Mouse (Mus musculus) midbrain, postnatal 0 days (tissue): ENCODE results near the gene Trim10. TPM values are rescaled to one million over a fixed set of nuclear protein-coding genes. Genes with fewer than 3 reads are reported as not detected.
"Not testable (repeated sequence)": the region's sequence is repeated elsewhere in the genome, so short reads cannot be mapped to it uniquely, and the experiment has no call there.

ENCODE experiments used
- ATAC-seq: fragments of 200-750 bp; cut with Nextera tagmentation; 2 replicates; pipeline ENCODE4 v1.8.0; 2017; ENCODE audit warnings: moderate number of reproducible peaks, mild to moderate bottlenecking, moderate TSS enrichment, moderate library complexity; ENCODE audit not compliant: low FRiP score
- DNase-seq: peaks from one replicate; pipeline ENCODE4 v3.0.0-alpha.2; 2015; ENCODE audit warnings: low spot score
- H3K27ac ChIP-seq: fragments of 300-500 bp; sonication (generic); 2 replicates; pipeline ENCODE4 v1.5.1; 2014; ENCODE audit warnings: low read depth, mild to moderate bottlenecking, low read length, mixed read lengths
- H3K27me3 ChIP-seq: fragments of 300-500 bp; sonication (generic); 2 replicates; pipeline ENCODE4 v1.6.1; 2014; ENCODE audit warnings: low read length, control low read depth, mixed read lengths; ENCODE audit not compliant: insufficient read depth
- H3K36me3 ChIP-seq: fragments of 300-500 bp; sonication (generic); 2 replicates; pipeline ENCODE4 v1.6.1; 2014; ENCODE audit warnings: low read length, control low read depth, mixed read lengths; ENCODE audit not compliant: insufficient read depth
- H3K4me1 ChIP-seq: fragments of 300-500 bp; sonication (generic); 2 replicates; pipeline ENCODE4 v1.6.1; 2014; ENCODE audit warnings: mild to moderate bottlenecking, control low read depth, antibody characterized with exemption, low read length, mixed read lengths; ENCODE audit not compliant: insufficient read depth
- H3K4me2 ChIP-seq: fragments of 300-500 bp; sonication (generic); 2 replicates; pipeline ENCODE4 v1.6.1; 2014; ENCODE audit warnings: low read depth, mild to moderate bottlenecking, low read length, mixed read lengths; ENCODE audit not compliant: poor library complexity, severe bottlenecking
- H3K4me3 ChIP-seq: fragments of 300-500 bp; sonication (generic); 2 replicates; pipeline ENCODE4 v1.5.1; 2014; ENCODE audit warnings: low read depth, mild to moderate bottlenecking, low read length, moderate library complexity
- H3K9ac ChIP-seq: fragments of 300-500 bp; sonication (generic); replicated peaks from 2 replicates; pipeline ENCODE4 v1.6.1; 2014; ENCODE audit warnings: mild to moderate bottlenecking, low read length, moderate library complexity, mixed read lengths; ENCODE audit not compliant: poor library complexity, severe bottlenecking
- H3K9me3 ChIP-seq: fragments of 300-500 bp; sonication (generic); 2 replicates; pipeline ENCODE4 v1.6.1; 2016; ENCODE audit warnings: low read length, control low read depth
- CTCF ChIP-seq: IDR thresholded peaks from 2 replicates; pipeline ENCODE4 v1.5.1; 2016; ENCODE audit warnings: antibody characterized with exemption, mild to moderate bottlenecking
- WGBS: fragments of 180-500 bp; shearing (Covaris S2); extraction: QIAGEN DNeasy Blood & Tissue Kit; methylation state at CpG from one replicate; pipeline ENCODE4 v1.1.7; 2014; 5-methylcytosine and 5-hydroxymethylcytosine counted together
- polyA plus RNA-seq: library from polyadenylated mRNA; unstranded; fragments of >200 nt; fragmentation: Nextera tagmentation; extraction: Ambion mirVana; gene quantifications from 2 replicates; pipeline ENCODE4 v1.2.1, GENCODE M21; 2015
- total RNA-seq: library from RNA; depleted of rRNA; stranded (reverse); fragments of >200 nt; gene quantifications from 2 replicates; pipeline ENCODE4 v1.2.3, GENCODE M21; 2014

Trim10 gene
- total and polyA plus RNA-seq, 2 experiments from 2014 or later: 0.17 to 0.22 TPM

DNA sequence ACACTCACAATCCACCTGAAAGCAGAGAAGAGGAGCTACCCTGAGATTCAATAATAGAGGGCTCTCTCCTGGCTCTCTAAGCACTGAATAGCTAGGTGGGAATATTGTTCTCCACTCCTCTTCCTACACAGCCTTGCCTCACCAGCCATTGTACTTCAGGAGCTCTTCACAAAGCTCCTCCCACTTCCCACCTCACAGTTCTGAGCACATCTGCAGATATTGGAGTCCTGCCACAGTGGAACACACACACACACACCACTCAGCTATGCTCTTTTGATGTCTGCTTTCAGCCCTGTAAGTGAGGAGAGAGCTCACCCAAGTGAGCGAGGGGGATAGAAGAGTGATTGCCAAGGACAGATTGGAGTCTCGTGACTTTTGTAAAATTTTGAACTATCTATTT is 14.0 kb downstream of the Trim10 start:
- Histone ChIP-seq H3K36me3 (no peaks in the 10 kb centered on the region), H3K27ac (no peak overlapping the region), H3K9ac (no peak overlapping the region), H3K4me1 (no peaks in the 10 kb centered on the region), H3K4me2 (no peak overlapping the region), H3K27me3 (no peaks in the 10 kb centered on the region), H3K9me3 (no peaks in the 10 kb centered on the region), H3K4me3 (no peak overlapping the region)
- DNase-seq (no peak), ATAC-seq (no peak)
- 63% methylated on average over 2 of the region's 2 CpGs for WGBS
- no peak for TF ChIP-seq CTCF

DNA sequence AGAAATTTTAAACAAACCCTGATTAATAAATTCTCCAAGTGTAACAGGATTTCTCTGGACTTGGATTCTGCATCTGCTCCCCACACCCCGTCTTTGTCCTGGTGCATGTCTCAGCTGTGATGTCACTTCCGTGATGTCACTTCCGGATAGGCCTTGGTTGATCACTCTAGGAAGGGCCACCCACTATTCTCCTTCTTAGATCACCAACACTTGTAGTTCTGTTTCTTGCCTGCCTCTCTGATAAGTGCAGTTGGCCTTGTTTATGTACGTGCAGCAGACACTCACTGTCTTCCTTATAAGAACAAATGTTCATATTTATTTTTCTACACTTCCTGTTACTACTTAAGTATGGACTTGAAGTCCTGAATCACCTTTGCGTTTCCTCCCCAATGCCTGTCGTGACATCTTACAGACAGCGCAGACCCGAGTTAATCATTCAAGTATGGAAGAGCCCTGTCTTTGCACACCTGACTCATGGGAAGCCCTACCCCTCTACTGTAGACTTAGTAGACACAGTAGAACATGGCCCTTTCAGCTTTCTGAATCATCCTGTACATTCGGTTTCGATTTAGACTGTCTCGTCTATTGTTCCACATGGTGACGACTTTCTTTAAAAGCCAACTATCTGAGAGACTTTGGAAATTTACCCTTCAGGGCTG is 15.9 kb downstream of the Trim10 start:
- no peak for ATAC-seq
- no peak for DNase-seq
- no peak overlapping the region for H3K4me3 ChIP-seq
- WGBS: 93% methylated on average over 12 of the region's 12 CpGs
- no peak overlapping the region for H3K9ac ChIP-seq
- H3K9me3 ChIP-seq: no peaks in the 10 kb centered on the region
- H3K36me3 ChIP-seq: no peaks in the 10 kb centered on the region
- no peak overlapping the region for H3K4me2 ChIP-seq
- H3K4me1 ChIP-seq: no peaks in the 10 kb centered on the region
- no peak overlapping the region for H3K27ac ChIP-seq
- H3K27me3 ChIP-seq: no peaks in the 10 kb centered on the region
- no peak for TF ChIP-seq CTCF

DNA sequence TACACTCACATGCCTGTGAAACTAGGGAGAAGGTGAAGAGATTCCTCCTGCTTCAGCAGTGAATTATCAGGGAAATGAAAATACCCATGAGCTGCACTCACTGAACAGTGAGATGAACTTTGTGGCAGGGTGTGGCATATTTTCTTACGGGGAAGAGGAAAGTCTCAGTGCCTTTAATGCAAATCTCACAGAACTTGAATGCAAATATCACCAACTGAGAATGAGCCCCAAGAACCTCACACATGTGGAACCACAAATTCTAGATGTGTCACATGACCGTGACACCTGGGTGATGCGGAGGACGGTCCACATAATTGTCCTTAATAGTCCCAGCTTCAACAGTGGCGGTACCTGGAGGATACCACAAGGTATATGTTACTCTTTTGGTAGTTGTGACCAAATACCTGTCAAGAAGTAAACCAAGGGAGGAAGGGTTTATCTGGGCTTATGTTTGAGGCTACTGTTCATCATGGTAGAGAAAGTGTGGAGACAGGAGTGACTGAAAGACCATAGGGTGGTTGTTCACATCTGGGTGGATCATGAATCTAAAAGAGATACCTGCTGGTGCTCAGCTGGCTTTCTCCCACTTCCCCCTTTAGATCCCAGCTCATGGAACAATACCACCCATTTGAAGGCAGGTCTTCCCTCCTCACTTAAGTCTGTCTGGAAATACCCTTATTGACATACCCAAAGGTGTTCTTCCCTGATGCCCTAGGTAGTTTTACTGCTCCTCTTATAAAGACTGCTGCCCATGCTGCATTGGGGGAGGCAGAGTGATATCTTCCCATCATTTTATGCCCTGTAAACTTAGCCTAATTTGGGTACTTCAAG is 20.9 kb downstream of the Trim10 start, which contains the start of gene Trim40:
TSS of gene Trim40 (minus strand) at position 51 of the 831 bp plus-strand sequence.
- no peak within 1 kb of the TSS for H3K27ac ChIP-seq
- H3K4me3 ChIP-seq: no peak within 1 kb of the TSS
- ATAC-seq (no peak), DNase-seq (no peak)
- no peaks in the 10 kb centered on the region for H3K4me1 ChIP-seq
- H3K27me3 ChIP-seq: no peaks in the 10 kb centered on the region
- no peaks in the 10 kb centered on the region for H3K9me3 ChIP-seq
- WGBS: 85% methylated on average over 5 of the region's 5 CpGs
- H3K36me3 ChIP-seq: no peaks in the 10 kb centered on the region
- H3K4me2 ChIP-seq: no peak within 1 kb of the TSS
- no peak for TF ChIP-seq CTCF
- H3K9ac ChIP-seq: no peak within 1 kb of the TSS

DNA sequence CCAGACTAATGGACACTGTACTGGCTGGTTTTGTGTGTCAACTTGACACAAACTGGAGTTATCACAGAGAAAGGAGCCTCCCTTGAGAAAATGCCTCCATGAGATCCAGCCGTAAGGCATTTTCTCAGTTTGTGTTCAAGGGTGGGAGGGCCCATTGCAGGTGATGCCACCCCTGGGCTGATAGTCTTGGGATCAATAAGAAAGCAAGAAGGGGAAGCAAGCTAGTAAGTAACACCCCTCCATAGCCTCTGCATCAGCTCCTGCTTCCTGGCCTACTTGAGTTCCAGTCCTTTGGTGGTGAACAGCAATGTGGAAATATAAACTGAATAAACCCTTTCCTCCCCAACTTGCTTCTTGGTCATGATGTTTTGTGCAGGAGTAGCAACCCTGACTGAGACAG is 22.1 kb downstream of the Trim10 start:
- H3K4me2 ChIP-seq, H3K4me3 ChIP-seq, H3K4me1 ChIP-seq, H3K36me3 ChIP-seq, H3K27me3 ChIP-seq, H3K27ac ChIP-seq, H3K9ac ChIP-seq, H3K9me3 ChIP-seq, ATAC-seq, DNase-seq: not testable (repeated sequence)
- 96% methylated on average over 1 of the region's 1 CpGs for WGBS

DNA sequence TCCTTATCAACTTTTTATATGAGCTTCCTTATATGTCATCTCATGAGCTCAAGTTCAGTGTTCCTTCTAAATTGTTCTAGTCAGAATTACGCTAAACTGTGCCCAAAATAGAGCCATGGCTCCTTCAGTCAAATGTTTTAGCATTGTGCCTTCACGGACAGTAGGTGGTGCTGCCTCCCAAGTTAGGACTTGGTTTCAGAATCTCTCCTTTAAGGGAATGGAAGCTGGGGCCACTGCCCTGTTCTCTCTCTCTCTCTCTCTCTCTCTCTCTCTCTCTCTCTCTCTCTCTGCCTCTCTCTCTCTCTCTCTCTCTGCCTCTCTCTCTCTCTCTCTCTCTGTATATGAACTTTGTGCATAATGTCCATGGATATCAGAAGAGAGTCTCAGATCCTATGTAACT is 23.0 kb downstream of the Trim10 start:
- no peak for ATAC-seq
- 5% methylated on average over 2 of the region's 2 CpGs for whole genome bisulfite sequencing
- no peaks in the 10 kb centered on the region for H3K9me3 ChIP-seq
- no peaks in the 10 kb centered on the region for H3K4me1 ChIP-seq
- H3K4me3 ChIP-seq: no peak overlapping the region
- H3K27me3 ChIP-seq: no peaks in the 10 kb centered on the region
- H3K9ac ChIP-seq: no peak overlapping the region
- peak; percentile 89 for TF ChIP-seq CTCF
- H3K27ac ChIP-seq: no peak overlapping the region
- H3K4me2 ChIP-seq: no peak overlapping the region
- no peaks in the 10 kb centered on the region for H3K36me3 ChIP-seq
- DNase-seq: peak; percentile 53

DNA sequence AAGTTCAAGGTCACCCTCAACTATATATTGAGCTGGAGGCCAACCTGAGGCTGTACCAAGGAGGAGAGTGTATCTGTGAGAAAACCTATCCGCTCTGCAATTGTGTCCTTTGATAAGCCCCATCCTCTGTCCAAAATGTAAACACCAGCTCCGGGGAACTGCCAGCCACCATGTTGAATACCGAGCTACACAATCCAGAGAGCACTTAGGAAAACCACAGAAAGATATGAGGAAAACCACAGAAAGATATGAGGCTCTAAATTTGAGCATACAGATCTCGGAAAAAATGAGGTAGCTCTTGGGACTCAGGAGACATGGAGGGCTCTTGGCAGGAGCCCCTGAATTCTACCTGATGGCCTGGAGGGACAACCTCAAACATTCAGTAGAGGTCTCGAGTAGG is 24.0 kb downstream of the Trim10 start:
- Histone ChIP-seq H3K9ac (no peak overlapping the region), H3K4me3 (no peak overlapping the region), H3K27ac (no peak overlapping the region), H3K4me1 (no peaks in the 10 kb centered on the region), H3K4me2 (no peak overlapping the region), H3K9me3 (no peaks in the 10 kb centered on the region), H3K27me3 (no peaks in the 10 kb centered on the region), H3K36me3 (no peaks in the 10 kb centered on the region)
- no peak for TF ChIP-seq CTCF
- ATAC-seq (no peak), DNase-seq (no peak)
- 80% methylated on average over 5 of the region's 5 CpGs for WGBS
